In genomic region chr11:64208306-64208705, GRCm38 (mm10) we compare ENCODE assay signal across 22 mouse cellular contexts.
DNase-seq lines count a peak whose midpoint lies in the region; ATAC-seq and TF ChIP-seq lines count a peak whose summit lies in the region.
"Had no signal": no experiment of that assay in that cellular context is flagged by ENCODE, and none has a peak within 500 bp of the region (broad histone marks: within the 10 kb centered on the region; RNA-seq: fewer than 3 reads in every experiment).

No protein-coding gene starts in this region.

- no peak for ATAC-seq in kidney, postnatal 0 days (replicated peaks; ENCODE audit: low FRiP score, low read depth)
- ATAC-seq: forebrain, embryonic 16.5 days; hindbrain, embryonic 16.5 days; inflammation-experienced regulatory T-cells, adult 6 months had no signal

- H3K27ac ChIP-seq in kidney, postnatal 0 days, result no peak overlapping the region
- H3K27ac ChIP-seq in embryonic facial prominence, embryonic 10.5 days (replicated peaks), result no peak overlapping the region
- H3K27ac ChIP-seq: embryonic facial prominence, embryonic 15.5 days; forebrain, embryonic 10.5 days; hindbrain, embryonic 10.5 days had no signal

- H3K4me1 ChIP-seq in kidney, postnatal 0 days (replicated peaks; ENCODE audit: insufficient read depth, low read length), result 0 out of 2 replicates have a peak, but pooled peaks cover 4% of the 10 kb centered on the region
- peaks cover 17% of the 10 kb centered on the region for H3K4me1 ChIP-seq in embryonic facial prominence, embryonic 10.5 days
- H3K4me1 ChIP-seq: embryonic facial prominence, embryonic 15.5 days had no signal

- peak; percentile 34 for DNase-seq in embryo, embryonic 11 days
- no peak for DNase-seq in embryo, embryonic 9.5 days (ENCODE audit: extremely low spot score)
- peak; percentile 16 for DNase-seq in kidney, postnatal 0 days (ENCODE audit: low spot score)
- no peak for DNase-seq in kidney, adult 8-10 months
- peak; percentile 6 for DNase-seq in embryonic facial prominence, embryonic 10.5 days (ENCODE audit: low spot score)
- DNase-seq in retina, postnatal 1 day, result peak; percentile 11
- no peak for DNase-seq in lung, postnatal 4 days
- DNase-seq in right cerebral cortex, adult 2 months (ENCODE audit: low spot score in 2 of 2), result no peak
- DNase-seq: adrenal gland, adult 2 months; cerebellum, adult 18-20 months; cerebellum, adult 9-11 months; cerebellum, postnatal 36 days; gastrocnemius, postnatal 25 days; kidney, adult 18-20 months had no signal

- H3K27me3 ChIP-seq in kidney, postnatal 0 days (ENCODE audit: insufficient read depth, low read length), result no peaks in the 10 kb centered on the region
- H3K27me3 ChIP-seq in embryonic facial prominence, embryonic 10.5 days (replicated peaks; ENCODE audit: low read depth, poor library complexity, severe bottlenecking), result 0 out of 2 replicates have a peak, but pooled peaks cover 3% of the 10 kb centered on the region
- H3K27me3 ChIP-seq: embryonic facial prominence, embryonic 15.5 days had no signal

- no peak for TF ChIP-seq CTCF in kidney, postnatal 0 days (IDR thresholded peaks at IDR 0.05; ENCODE audit: low read depth)

- H3K36me3 ChIP-seq in kidney, postnatal 0 days (ENCODE audit: insufficient read depth, low read length), result no peaks in the 10 kb centered on the region
- H3K36me3 ChIP-seq in embryonic facial prominence, embryonic 10.5 days (replicated peaks), result no peaks in the 10 kb centered on the region
- H3K36me3 ChIP-seq: embryonic facial prominence, embryonic 15.5 days; forebrain, embryonic 10.5 days; heart, embryonic 12.5 days; hindbrain, embryonic 10.5 days had no signal

- H3K9me3 ChIP-seq in kidney, postnatal 0 days (replicated peaks; ENCODE audit: low read length), result no peaks in the 10 kb centered on the region
- no peaks in the 10 kb centered on the region for H3K9me3 ChIP-seq in embryonic facial prominence, embryonic 10.5 days
- H3K9me3 ChIP-seq: embryonic facial prominence, embryonic 15.5 days; forebrain, embryonic 10.5 days; heart, embryonic 12.5 days; hindbrain, embryonic 10.5 days had no signal

- H3K4me3 ChIP-seq in kidney, postnatal 0 days (replicated peaks; ENCODE audit: low read depth, low read length), result no peak overlapping the region
- H3K4me3 ChIP-seq in embryonic facial prominence, embryonic 10.5 days, result no peak overlapping the region
- H3K4me3 ChIP-seq: embryonic facial prominence, embryonic 15.5 days; erythroblast, embryonic 14.5 days; forebrain, embryonic 10.5 days; heart, embryonic 12.5 days; hindbrain, embryonic 10.5 days had no signal

- H3K4me2 ChIP-seq in kidney, postnatal 0 days (ENCODE audit: low read length), result no peak overlapping the region
- H3K4me2 ChIP-seq: embryonic facial prominence, embryonic 15.5 days; heart, embryonic 12.5 days had no signal

- 19% methylated on average over 2 of the region's 2 CpGs for WGBS in kidney, postnatal 0 days
- WGBS in embryonic facial prominence, embryonic 10.5 days, result 55% methylated on average over 2 of the region's 2 CpGs

- H3K9ac ChIP-seq in kidney, postnatal 0 days (ENCODE audit: low read depth, low read length), result no peak overlapping the region
- H3K9ac ChIP-seq: embryonic facial prominence, embryonic 15.5 days; heart, embryonic 12.5 days had no signal

Comparison
In these comparisons a context has a peak if more than half of its experiments do, and no peak if none do; other contexts are left out.
1. DNase-seq: peak in embryo, embryonic 11 days (single experiment), kidney, postnatal 0 days (single experiment), embryonic facial prominence, embryonic 10.5 days (single experiment) and retina, postnatal 1 day (single experiment); none in embryo, embryonic 9.5 days (single experiment), kidney, adult 8-10 months (0 of 2), lung, postnatal 4 days (0 of 2) and right cerebral cortex, adult 2 months (0 of 2).